Mouse (Mus musculus) E14TG2a.4 (cell line): Measurements from ENCODE around the gene Nectin1.

Experiments
- CTCF ChIP-seq: conservative IDR thresholded peaks from 2 replicates; pipeline ENCODE4 v1.5.1; 2014; ENCODE audit warnings: low read length
- NANOG ChIP-seq: IDR thresholded peaks from 2 replicates; pipeline ENCODE4 v1.6.1; 2014; ENCODE audit warnings: borderline replicate concordance, low read length, mixed read lengths
- POU5F1 ChIP-seq: IDR thresholded peaks from 2 replicates; pipeline ENCODE4 v1.6.1; 2014; ENCODE audit warnings: low read length, borderline replicate concordance

DNA sequence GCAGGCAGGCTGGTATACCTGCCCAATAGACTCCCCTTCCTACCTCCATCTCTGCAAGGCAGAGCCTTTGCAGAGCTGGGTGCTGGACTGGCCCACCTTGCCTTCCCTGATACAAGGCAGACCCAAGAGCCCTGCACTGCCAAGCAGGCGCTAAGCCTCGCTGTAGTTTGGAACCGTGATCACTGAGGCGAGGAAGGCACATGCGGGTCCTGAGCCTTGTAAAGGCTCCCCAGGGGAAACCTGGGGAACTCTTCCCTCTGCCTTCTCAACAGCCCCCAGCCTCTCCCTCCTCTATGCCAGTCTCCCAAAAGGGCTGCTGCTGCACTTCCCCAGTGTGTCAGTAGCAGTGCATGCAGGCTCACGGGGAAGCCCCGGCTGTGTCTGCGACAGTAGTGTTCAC lies 37.1 kb downstream of the Nectin1 start:
- TF ChIP-seq CTCF (no peak), NANOG (no peak), POU5F1 (no peak)
